Mouse (Mus musculus) spleen, adult 12 weeks (tissue): ENCODE results near the gene Tal1.

Experiments
- DNase-seq: peaks from one replicate; pipeline ENCODE4 v3.0.0; 2022; ENCODE audit warnings: low spot score

Tal1 gene

GRCm38 (mm10) chr4:115056371-115056920 lies at the start of gene Tal1:
Gene Tal1 (plus strand): TSS chr4:115056426.
- peak; percentile 82 for DNase-seq

- no peak for DNase-seq
These were observed 42.0 kb upstream of the Tal1 start for GRCm38 (mm10) chr4:115014276-115014675.

DNA sequence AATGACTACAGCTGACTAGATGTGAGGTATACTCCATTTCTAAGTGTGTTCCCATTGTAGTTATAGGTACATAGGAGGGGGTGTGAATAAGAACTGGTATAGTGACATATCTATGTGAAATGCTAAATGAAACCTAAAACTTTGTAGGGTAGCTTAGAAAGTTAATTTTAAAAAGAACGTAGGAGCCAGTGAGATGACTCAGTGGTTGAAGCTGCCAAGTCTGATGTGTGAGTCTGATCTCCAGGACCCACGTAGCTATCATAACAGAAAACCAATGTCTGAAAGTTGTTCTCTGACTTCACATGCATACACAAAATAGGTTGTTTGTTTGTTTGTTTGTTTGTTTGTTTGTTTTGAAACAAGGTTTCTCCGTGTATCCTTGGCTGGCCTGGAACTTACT lies 36.2 kb upstream of the Tal1 start:
- DNase-seq, result no peak

- DNase-seq, result no peak
These were observed 21.2 kb upstream of the Tal1 start for GRCm38 (mm10) chr4:115035043-115035442.

GRCm38 (mm10) chr4:115038242-115038641 lies 18.0 kb upstream of the Tal1 start:
- DNase-seq, result no peak

GRCm38 (mm10) chr4:115045621-115046020 lies 10.6 kb upstream of the Tal1 start:
- DNase-seq, result no peak

- peak; percentile 80 for DNase-seq
These were observed 8.5 kb upstream of the Tal1 start for GRCm38 (mm10) chr4:115047750-115048149.

GRCm38 (mm10) chr4:115048190-115048589 lies 8.0 kb upstream of the Tal1 start:
- peak; percentile 48 for DNase-seq

GRCm38 (mm10) chr4:115051245-115051644 lies 5.0 kb upstream of the Tal1 start:
- DNase-seq, result no peak

GRCm38 (mm10) chr4:115052343-115053005 lies 3.8 kb upstream of the Tal1 start:
- DNase-seq, result no peak

DNA sequence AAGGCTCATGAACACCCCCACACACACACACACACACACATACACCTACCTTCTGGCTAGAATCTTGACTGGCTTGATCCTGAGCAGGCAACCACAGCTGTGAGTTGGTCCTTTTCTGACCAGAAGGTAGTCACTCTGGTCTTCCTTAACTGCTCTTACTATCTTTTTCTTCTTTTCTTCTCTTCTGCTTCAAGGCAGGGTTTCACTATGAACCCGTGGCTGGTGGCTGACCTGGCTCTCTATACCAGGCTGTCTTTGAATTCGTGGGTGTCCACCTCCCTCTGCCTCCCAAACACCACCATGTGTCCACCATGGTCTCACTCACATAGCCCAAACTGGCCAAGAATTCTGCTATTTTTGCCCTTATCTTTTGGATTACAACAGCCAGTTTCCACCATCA lies 1.2 kb upstream of the Tal1 start:
- DNase-seq, result no peak

GRCm38 (mm10) chr4:115055691-115056090 lies 535 bp upstream of the Tal1 start:
- no peak for DNase-seq

DNA sequence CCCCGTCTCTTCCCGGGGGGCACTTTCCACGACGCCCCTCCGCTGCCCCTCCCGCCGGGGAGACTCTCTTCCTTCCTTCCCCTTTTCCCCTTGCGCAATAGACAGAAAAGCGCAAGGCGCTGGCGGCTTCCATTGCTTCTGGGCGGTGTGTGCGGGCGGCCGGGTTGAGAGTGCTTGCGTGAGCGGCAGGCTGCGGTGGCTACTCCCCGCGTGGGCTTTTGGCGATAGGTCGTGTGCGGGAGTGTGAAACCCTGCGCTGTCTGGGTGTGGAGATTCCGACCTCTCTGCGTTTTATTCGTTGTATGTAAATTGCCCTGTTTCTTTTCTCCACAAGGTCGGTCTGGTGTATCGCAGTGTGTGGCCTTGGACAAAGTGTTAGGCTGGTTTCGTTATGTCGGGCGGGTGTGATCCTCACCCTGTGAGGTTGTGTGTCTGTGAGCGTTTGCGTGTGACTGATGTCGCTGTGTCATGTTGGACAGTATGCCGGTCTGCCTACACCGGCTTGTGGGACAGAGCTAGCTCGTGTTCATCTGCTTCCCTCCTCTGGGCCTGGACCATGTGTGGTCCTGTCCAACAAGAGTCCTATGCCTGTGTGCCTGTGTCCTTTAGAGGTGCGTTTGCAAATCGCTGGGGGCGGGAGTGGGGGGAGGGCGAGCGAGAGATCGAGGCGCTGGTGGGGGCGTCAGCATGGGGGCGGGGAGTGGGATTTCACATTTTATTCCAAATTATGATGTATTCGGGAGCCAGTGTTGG lies 871 bp downstream of the Tal1 start:
- DNase-seq, result peak; percentile 60

DNA sequence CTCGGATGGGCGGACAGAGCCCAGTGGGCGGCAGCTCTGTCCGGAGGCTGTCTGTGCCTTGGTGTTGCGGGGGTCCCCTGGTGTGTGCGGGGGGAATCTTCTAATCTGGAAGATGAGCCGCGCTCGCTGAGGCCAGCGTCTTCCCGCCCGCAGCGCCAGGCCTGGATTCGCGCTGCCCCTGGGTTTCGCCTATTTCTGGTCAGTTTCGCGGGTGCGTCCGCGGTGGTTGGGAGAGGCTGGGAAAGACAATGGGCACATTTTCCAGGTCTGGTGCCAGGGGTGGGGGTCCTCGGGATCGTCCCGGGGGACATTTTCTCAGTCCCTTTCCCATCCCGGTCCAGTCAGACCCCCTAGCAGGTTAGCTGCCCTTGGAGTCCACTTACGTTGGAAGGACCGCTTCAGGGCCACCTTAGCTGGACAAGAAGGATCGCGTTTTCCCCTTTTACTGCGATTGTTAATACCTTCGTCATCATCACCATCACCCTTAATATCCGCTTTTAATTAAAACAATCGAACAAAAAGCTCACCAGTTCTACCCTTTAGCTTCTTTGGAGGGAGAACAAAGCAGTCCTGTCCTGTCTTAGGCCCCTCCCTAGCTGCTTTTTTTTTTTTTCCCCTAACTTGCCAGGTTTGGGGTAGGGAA lies 1.6 kb downstream of the Tal1 start:
- peak; percentile 42 for DNase-seq

DNA sequence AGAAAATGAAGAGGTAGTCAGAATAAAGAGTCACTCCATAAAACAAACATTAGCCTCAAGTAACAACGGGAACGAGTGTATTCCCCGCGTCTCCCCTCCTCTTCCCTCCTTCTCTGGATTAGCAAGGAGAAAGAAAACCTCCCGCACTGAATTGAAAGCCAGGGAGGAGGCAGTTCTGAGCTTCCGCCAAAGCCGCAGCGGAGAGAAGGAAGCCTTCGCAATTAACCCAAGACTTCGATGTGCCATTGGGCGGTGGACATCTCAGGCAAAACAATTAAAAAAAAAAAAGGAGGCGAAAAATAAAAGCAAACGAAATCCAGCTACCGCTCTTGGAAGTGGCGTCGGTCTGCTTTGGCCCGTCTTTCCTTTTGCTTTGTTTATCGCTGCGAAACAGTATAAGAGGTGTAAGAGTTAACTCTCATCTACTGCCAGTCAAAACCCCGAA lies 2.1 kb downstream of the Tal1 start:
- peak; percentile 37 for DNase-seq

- peak; percentile 53 for DNase-seq
These were observed 2.8 kb downstream of the Tal1 start for GRCm38 (mm10) chr4:115058871-115059590.

DNA sequence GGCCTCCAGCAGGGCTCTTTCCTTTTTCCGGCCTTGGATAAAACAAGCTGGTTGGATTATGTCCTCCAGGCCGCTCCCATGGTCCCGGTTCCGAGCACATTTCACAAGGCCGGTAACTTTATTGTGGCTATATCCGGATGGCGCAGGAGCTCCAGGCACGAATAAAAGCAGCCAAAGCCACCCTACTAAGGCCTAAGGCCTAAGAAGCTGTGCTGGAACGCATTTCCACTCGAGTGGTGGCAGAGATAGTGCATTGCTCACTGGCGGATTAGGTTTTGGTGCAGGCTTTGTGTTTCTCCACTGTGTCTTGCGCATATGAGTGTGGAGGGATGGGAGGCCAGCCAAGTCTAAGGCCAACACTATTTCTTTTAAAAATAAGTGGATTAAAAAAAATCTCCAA lies 3.6 kb downstream of the Tal1 start:
- peak; percentile 28 for DNase-seq

DNA sequence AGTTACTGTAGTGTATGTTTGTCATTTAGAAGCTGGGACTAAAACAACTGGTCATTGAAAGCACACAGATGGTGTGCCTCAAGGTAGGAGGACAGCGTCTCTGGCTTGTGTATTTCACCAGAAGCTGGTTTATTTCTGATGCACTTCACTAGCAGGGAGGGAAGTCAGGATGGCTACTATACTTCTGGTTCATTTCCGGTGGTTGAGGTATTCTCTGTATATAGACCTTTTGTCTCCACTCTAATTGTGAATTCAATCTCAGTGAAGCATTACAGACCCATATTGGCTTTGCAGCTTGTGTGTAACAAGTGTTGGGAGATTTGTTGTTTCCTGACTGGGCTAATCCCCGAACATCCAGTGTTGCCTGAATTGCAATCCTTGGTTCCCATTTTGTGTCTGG lies 4.5 kb downstream of the Tal1 start:
- no peak for DNase-seq

- no peak for DNase-seq
These were observed 6.3 kb downstream of the Tal1 start for GRCm38 (mm10) chr4:115062540-115062874.

GRCm38 (mm10) chr4:115062875-115063517 lies 6.8 kb downstream of the Tal1 start:
- DNase-seq, result peak; percentile 28

- DNase-seq, result no peak
These were observed 7.5 kb downstream of the Tal1 start for GRCm38 (mm10) chr4:115063518-115064239.
